Mouse (Mus musculus) cerebellum, adult 11-12 months (tissue): ENCODE measurements around the gene Dctn5.

Experiments
- DNase-seq: peaks from one replicate; pipeline ENCODE4 v3.0.0; 2022

The Dctn5 gene

GRCm38 (mm10) chr7:122132497-122133337 is at the start of gene Dctn5, which contains the start of gene Palb2:
TSS of gene Dctn5 (plus strand) at chr7:122133041.
TSS of gene Palb2 (minus strand) at chr7:122132985.
- DNase-seq: peak; percentile 97

GRCm38 (mm10) chr7:122087195-122087982 is 45.5 kb upstream of the Dctn5 start:
- no peak for DNase-seq

GRCm38 (mm10) chr7:122094564-122095330 is 38.1 kb upstream of the Dctn5 start:
- no peak for DNase-seq

GRCm38 (mm10) chr7:122098009-122098408 is 34.8 kb upstream of the Dctn5 start:
- no peak for DNase-seq

GRCm38 (mm10) chr7:122099222-122099621 is 33.6 kb upstream of the Dctn5 start:
- peak; percentile 25 for DNase-seq

GRCm38 (mm10) chr7:122101014-122101746 is 31.7 kb upstream of the Dctn5 start:
- peak; percentile 21 for DNase-seq

GRCm38 (mm10) chr7:122101747-122102244 is 31.0 kb upstream of the Dctn5 start, which contains the start of gene Ndufab1:
TSS of gene Ndufab1 (minus strand) at chr7:122101886.
- DNase-seq: peak; percentile 86

GRCm38 (mm10) chr7:122108206-122108605 is 24.6 kb upstream of the Dctn5 start:
- DNase-seq: no peak

- no peak for DNase-seq
Observed at GRCm38 (mm10) chr7:122123518-122123917, 9.3 kb upstream of the Dctn5 start.

- no peak for DNase-seq
Observed at GRCm38 (mm10) chr7:122125636-122126035, 7.2 kb upstream of the Dctn5 start.

GRCm38 (mm10) chr7:122126946-122127345 is 5.9 kb upstream of the Dctn5 start:
- DNase-seq: no peak

GRCm38 (mm10) chr7:122131834-122132233 is 1.0 kb upstream of the Dctn5 start:
- DNase-seq: no peak

- DNase-seq: no peak
Observed at GRCm38 (mm10) chr7:122133338-122133625, 441 bp downstream of the Dctn5 start.

- no peak for DNase-seq
Observed at GRCm38 (mm10) chr7:122135070-122135469, 2.2 kb downstream of the Dctn5 start.

- DNase-seq: no peak
Observed at GRCm38 (mm10) chr7:122137071-122137470, 4.2 kb downstream of the Dctn5 start.

GRCm38 (mm10) chr7:122138190-122138589 is 5.3 kb downstream of the Dctn5 start:
- DNase-seq: no peak

- DNase-seq: no peak
Observed at GRCm38 (mm10) chr7:122140991-122141390, 8.2 kb downstream of the Dctn5 start.

GRCm38 (mm10) chr7:122152473-122152872 is 19.6 kb downstream of the Dctn5 start:
- no peak for DNase-seq

GRCm38 (mm10) chr7:122158488-122158887 is 25.6 kb downstream of the Dctn5 start:
- DNase-seq: no peak

GRCm38 (mm10) chr7:122158915-122159902 is 26.4 kb downstream of the Dctn5 start, which contains the start of gene Plk1:
TSS of gene Plk1 (plus strand) at chr7:122159439.
- DNase-seq: peak; percentile 52

GRCm38 (mm10) chr7:122160037-122160436 is 27.2 kb downstream of the Dctn5 start:
- DNase-seq: no peak
